Mouse (Mus musculus): ENCODE measurements around the gene Gm3055. TPM values are rescaled to one million over a fixed set of nuclear protein-coding genes. Genes with fewer than 3 reads are reported as not detected.

Gm3055 gene
- 0.15 and 0.48 TPM in 2 replicates for polyA plus RNA-seq (2012; ENCODE audit: low replicate concordance)

GRCm38 (mm10) chr10:81770506-81771403 is at the start of gene Gm3055:
TSS of gene Gm3055 (minus strand) at chr10:81771161.

GRCm38 (mm10) chr10:81811899-81812298 is 40.9 kb upstream of the Gm3055 start, which contains the start of gene Gm4767:
TSS of gene Gm4767 (plus strand) at chr10:81812186.

DNA sequence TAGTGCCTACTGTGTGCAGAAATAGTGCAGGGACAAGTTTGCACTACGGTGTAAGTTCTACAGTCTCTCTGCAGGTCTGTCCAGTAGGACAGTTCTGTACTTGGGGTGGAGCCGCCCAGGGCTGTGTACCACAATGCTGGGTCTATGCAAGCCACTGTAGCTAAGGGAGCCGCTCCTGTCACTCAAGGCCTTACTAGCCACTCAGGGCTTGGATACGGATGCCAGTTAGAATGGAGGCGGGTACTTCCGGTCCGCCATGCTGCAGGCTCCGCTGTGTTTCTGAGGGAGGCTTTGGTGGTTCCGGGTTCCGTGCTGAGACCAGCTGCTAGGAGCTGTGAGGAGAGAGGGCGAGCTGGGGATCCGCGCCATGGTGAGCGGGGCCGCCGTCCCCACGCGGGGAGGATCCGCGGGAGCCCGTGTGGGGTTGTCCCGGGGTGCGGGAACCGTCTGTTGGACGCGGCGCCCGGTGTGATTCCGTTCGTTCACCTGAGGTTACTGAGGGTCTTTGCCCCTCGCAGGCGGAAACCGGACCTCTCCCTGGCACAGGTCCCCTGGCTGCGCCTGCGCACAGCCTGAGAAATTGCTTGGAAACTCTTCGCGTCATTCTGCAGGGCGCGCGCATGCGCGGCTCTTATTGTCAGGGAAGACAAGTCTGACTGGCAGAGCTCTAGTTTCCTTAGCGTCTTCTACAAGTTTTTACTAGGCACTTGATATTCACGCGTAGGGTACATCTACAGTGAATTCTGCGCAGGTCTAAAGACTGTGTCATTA is 66.2 kb downstream of the Gm3055 start, which contains the start of gene Zfp433:
TSS of gene Zfp433 (plus strand) at position 295 of the 771 bp plus-strand sequence.

Other genes with a start within 250 kb of the Gm3055 start
- 14.8 and 33.6 TPM in 2 replicates for gene Gna15, start 246.9 kb downstream of the Gm3055 start, polyA plus RNA-seq (2012; ENCODE audit: low replicate concordance)
- gene Gna11, start 226.0 kb downstream of the Gm3055 start, polyA plus RNA-seq (2012; ENCODE audit: low replicate concordance): 23.0 and 28.3 TPM in 2 replicates
- gene Aes, start 211.7 kb downstream of the Gm3055 start, polyA plus RNA-seq (2012; ENCODE audit: low replicate concordance): 1,473 and 2,763 TPM in 2 replicates
- gene Tle2, start 196.6 kb downstream of the Gm3055 start, polyA plus RNA-seq (2012; ENCODE audit: low replicate concordance): 8.9 and 15.5 TPM in 2 replicates
- 1.2 and 2.5 TPM in 2 replicates for gene Tle6, start 170.1 kb downstream of the Gm3055 start, polyA plus RNA-seq (2012; ENCODE audit: low replicate concordance)
- gene BC025920, start 164.9 kb downstream of the Gm3055 start, polyA plus RNA-seq (2012; ENCODE audit: low replicate concordance): 0.20 and 0.92 TPM in 2 replicates
- 67.6 and 143 TPM in 2 replicates for gene Sirt6, start 143.4 kb downstream of the Gm3055 start, polyA plus RNA-seq (2012; ENCODE audit: low replicate concordance)
- 3.8 and 6.2 TPM in 2 replicates for gene Ankrd24, start 142.6 kb downstream of the Gm3055 start, polyA plus RNA-seq (2012; ENCODE audit: low replicate concordance)
- 0.52 TPM in 1 of 2 replicates, not detected in the other for gene Gm10778, start 122.1 kb downstream of the Gm3055 start, polyA plus RNA-seq (2012; ENCODE audit: low replicate concordance)
- gene Zfp433, start 66.3 kb downstream of the Gm3055 start, polyA plus RNA-seq (2012; ENCODE audit: low replicate concordance): 0.09 and 0.93 TPM in 2 replicates
- 0.07 TPM in 1 of 2 replicates, not detected in the other for gene Gm4767, start 41.0 kb upstream of the Gm3055 start, polyA plus RNA-seq (2012; ENCODE audit: low replicate concordance)
- not detected in 2 replicates for gene Gm32687, start 92.8 kb upstream of the Gm3055 start, polyA plus RNA-seq (2012; ENCODE audit: low replicate concordance)
- 0.26 TPM in 1 of 2 replicates, not detected in the other for gene Zfp781, start 159.3 kb upstream of the Gm3055 start, polyA plus RNA-seq (2012; ENCODE audit: low replicate concordance)

Data from hematopoietic multipotent progenitor cell, adult 10-12 weeks (in vitro differentiated cells).